Mouse (Mus musculus): Measurements from ENCODE around the gene Slc12a6. TPM values are rescaled to one million over a fixed set of nuclear protein-coding genes. Genes with fewer than 3 reads are reported as not detected.

Gene Slc12a6
- polyA plus RNA-seq, 1 experiment: 45.4 TPM

DNA sequence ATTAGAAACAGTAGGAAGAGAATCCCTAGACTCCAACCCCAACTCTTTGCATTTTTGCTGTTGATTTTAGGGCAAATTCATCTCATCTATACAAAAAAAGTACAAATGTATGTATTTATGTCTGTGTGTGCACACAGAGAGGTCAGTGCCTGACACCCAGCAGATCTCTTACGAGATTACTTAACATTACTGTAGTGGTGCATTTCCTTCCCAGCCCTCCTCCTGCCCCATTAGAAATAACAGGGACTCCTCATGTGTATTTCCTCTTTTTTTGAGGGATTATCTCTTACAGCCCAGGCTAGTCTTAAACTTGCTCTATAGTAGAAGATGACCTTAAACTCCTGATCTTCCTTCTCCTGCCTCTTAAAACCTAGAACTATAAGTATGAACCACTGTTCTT, 127.1 kb downstream of the Slc12a6 start:
- H3K27ac ChIP-seq (ENCODE audit: control insufficient read depth, insufficient read depth, low read depth, low read length, poor library complexity): no peak overlapping the region
- 22% methylated on average over 1 of the region's 1 CpGs for WGBS
- no peak overlapping the region for H3K4me3 ChIP-seq (replicated peaks; ENCODE audit: control insufficient read depth, low read depth, low read length)
- no peak for TF ChIP-seq CTCF (IDR thresholded peaks at IDR 0.05; ENCODE audit: control insufficient read depth, insufficient read depth, low read length)
- TF ChIP-seq POLR2A (IDR thresholded peaks at IDR 0.05; ENCODE audit: borderline replicate concordance, control insufficient read depth, low read depth, low read length): no peak
- H3K4me1 ChIP-seq (ENCODE audit: control insufficient read depth, insufficient read depth, low read length): peaks cover 2% of the 10 kb centered on the region

DNA sequence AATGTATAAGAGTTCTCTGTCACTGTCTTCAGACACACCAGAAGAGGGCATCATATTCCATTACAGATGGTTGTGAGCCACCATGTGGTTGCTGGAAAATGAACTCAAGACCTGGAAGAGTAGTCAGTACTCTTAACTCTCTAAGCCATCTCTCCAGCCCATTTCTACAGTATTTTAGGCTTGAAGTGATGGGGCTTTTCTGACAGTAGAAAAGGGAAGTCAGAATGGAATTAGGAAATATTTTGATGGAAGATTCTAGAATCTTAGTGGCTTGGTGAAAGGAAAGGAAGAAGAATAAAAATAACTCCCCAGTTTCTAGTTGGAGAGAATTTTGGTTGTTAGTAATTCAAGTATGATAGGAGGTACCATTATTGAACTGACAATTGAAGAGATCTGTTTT, 128.3 kb downstream of the Slc12a6 start:
- H3K4me1 ChIP-seq (ENCODE audit: control insufficient read depth, insufficient read depth, low read length): peaks cover 2% of the 10 kb centered on the region
- no peak for TF ChIP-seq POLR2A (IDR thresholded peaks at IDR 0.05; ENCODE audit: borderline replicate concordance, control insufficient read depth, low read depth, low read length)
- no peak for TF ChIP-seq CTCF (IDR thresholded peaks at IDR 0.05; ENCODE audit: control insufficient read depth, insufficient read depth, low read length)
- no peak overlapping the region for H3K27ac ChIP-seq (ENCODE audit: control insufficient read depth, insufficient read depth, low read depth, low read length, poor library complexity)
- H3K4me3 ChIP-seq (replicated peaks; ENCODE audit: control insufficient read depth, low read depth, low read length): no peak overlapping the region

DNA sequence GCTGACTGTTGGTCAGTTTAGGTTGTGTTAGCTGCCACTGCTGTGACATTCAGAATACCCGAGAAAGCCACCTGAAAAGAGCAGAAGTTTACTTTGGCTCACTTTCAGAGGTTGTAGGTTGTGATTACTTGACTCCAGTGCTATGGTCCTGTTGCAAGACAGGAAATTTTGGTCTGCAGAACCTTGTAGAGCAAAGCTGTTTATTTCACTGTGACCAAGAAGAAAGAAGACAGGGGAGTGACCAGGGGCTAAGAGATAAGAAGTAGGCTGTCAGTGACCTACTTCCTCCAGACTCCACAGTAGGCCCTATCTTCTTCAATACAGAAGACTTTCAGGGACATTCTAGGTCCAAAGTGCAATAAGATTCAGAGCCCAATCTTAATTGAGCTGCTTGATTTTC, 131.0 kb downstream of the Slc12a6 start:
- no peaks in the 10 kb centered on the region; the same call in none of the 2 replicates for H3K4me1 ChIP-seq (ENCODE audit: control insufficient read depth, insufficient read depth, low read length)
- H3K27ac ChIP-seq (ENCODE audit: control insufficient read depth, insufficient read depth, low read depth, low read length, poor library complexity): no peak overlapping the region
- TF ChIP-seq POLR2A (IDR thresholded peaks at IDR 0.05; ENCODE audit: borderline replicate concordance, control insufficient read depth, low read depth, low read length): no peak
- TF ChIP-seq CTCF (IDR thresholded peaks at IDR 0.05; ENCODE audit: control insufficient read depth, insufficient read depth, low read length): no peak
- 16% methylated on average over 1 of the region's 1 CpGs for WGBS
- H3K4me3 ChIP-seq (replicated peaks; ENCODE audit: control insufficient read depth, low read depth, low read length): no peak overlapping the region

- no peak for TF ChIP-seq POLR2A (IDR thresholded peaks at IDR 0.05; ENCODE audit: borderline replicate concordance, control insufficient read depth, low read depth, low read length)
- no peak for TF ChIP-seq CTCF (IDR thresholded peaks at IDR 0.05; ENCODE audit: control insufficient read depth, insufficient read depth, low read length)
- WGBS: 87% methylated on average over 3 of the region's 3 CpGs
Observed at GRCm38 (mm10) chr2:112407030-112407429, 141.4 kb downstream of the Slc12a6 start.

More at GRCm38 (mm10) chr2:112407030-112407429, 141.4 kb downstream of the Slc12a6 start:
- Histone ChIP-seq H3K27ac (ENCODE audit: control insufficient read depth, insufficient read depth, low read depth, low read length, poor library complexity) (no peak overlapping the region), H3K4me1 (ENCODE audit: control insufficient read depth, insufficient read depth, low read length) (no peaks in the 10 kb centered on the region), H3K4me3 (replicated peaks; ENCODE audit: control insufficient read depth, low read depth, low read length) (no peak overlapping the region)

Other genes starting within 250 kb of the Slc12a6 start
- gene Olfr1311, start 241.4 kb upstream of the Slc12a6 start, polyA plus RNA-seq (2011; ENCODE audit: insufficient read depth, insufficient read length, low replicate concordance, missing spikeins): not detected in 2 replicates
- gene Olfr1312, start 215.6 kb upstream of the Slc12a6 start, polyA plus RNA-seq (2011; ENCODE audit: insufficient read depth, insufficient read length, low replicate concordance, missing spikeins): 0.75 TPM in 1 of 2 replicates, not detected in the other
- 0.57 TPM in 1 of 2 replicates, not detected in the other for gene Olfr1313, start 188.0 kb upstream of the Slc12a6 start, polyA plus RNA-seq (2011; ENCODE audit: insufficient read depth, insufficient read length, low replicate concordance, missing spikeins)
- not detected in 2 replicates for gene Olfr1314, start 169.0 kb upstream of the Slc12a6 start, polyA plus RNA-seq (2011; ENCODE audit: insufficient read depth, insufficient read length, low replicate concordance, missing spikeins)
- gene Olfr1315-ps1, start 150.4 kb upstream of the Slc12a6 start, polyA plus RNA-seq (2011; ENCODE audit: insufficient read depth, insufficient read length, low replicate concordance, missing spikeins): not detected in 2 replicates
- gene Olfr1316, start 130.8 kb upstream of the Slc12a6 start, polyA plus RNA-seq (2011; ENCODE audit: insufficient read depth, insufficient read length, low replicate concordance, missing spikeins): not detected in 2 replicates
- not detected in 2 replicates for gene Olfr1317, start 125.5 kb upstream of the Slc12a6 start, polyA plus RNA-seq (2011; ENCODE audit: insufficient read depth, insufficient read length, low replicate concordance, missing spikeins)
- not detected in 2 replicates for gene Olfr1318, start 111.6 kb upstream of the Slc12a6 start, polyA plus RNA-seq (2011; ENCODE audit: insufficient read depth, insufficient read length, low replicate concordance, missing spikeins)
- gene Lpcat4, start 26.4 kb upstream of the Slc12a6 start, polyA plus RNA-seq (2011; ENCODE audit: insufficient read depth, insufficient read length, low replicate concordance, missing spikeins): 26.1 and 28.3 TPM in 2 replicates
- gene Nutm1, start 6.5 kb upstream of the Slc12a6 start, polyA plus RNA-seq (2011; ENCODE audit: insufficient read depth, insufficient read length, low replicate concordance, missing spikeins): not detected in 2 replicates
- gene Nop10, start 3.9 kb upstream of the Slc12a6 start, polyA plus RNA-seq (2011; ENCODE audit: insufficient read depth, insufficient read length, low replicate concordance, missing spikeins): 34.5 and 79.9 TPM in 2 replicates
- 0.85 TPM in 1 of 2 replicates, not detected in the other for gene Gm21985, start 489 bp downstream of the Slc12a6 start, polyA plus RNA-seq (2011; ENCODE audit: insufficient read depth, insufficient read length, low replicate concordance, missing spikeins)
- gene Emc4, start 102.2 kb downstream of the Slc12a6 start, polyA plus RNA-seq (2011; ENCODE audit: insufficient read depth, insufficient read length, low replicate concordance, missing spikeins): 9.7 and 14.6 TPM in 2 replicates
- gene Katnbl1, start 113.4 kb downstream of the Slc12a6 start, polyA plus RNA-seq (2011; ENCODE audit: insufficient read depth, insufficient read length, low replicate concordance, missing spikeins): 5.9 and 10.2 TPM in 2 replicates
- gene Emc7, start 189.2 kb downstream of the Slc12a6 start, polyA plus RNA-seq (2011; ENCODE audit: insufficient read depth, insufficient read length, low replicate concordance, missing spikeins): 2.9 and 4.7 TPM in 2 replicates
- not detected in 2 replicates for gene Chrm5, start 214.9 kb downstream of the Slc12a6 start, polyA plus RNA-seq (2011; ENCODE audit: insufficient read depth, insufficient read length, low replicate concordance, missing spikeins)
- gene Aven, start 227.1 kb downstream of the Slc12a6 start, polyA plus RNA-seq (2011; ENCODE audit: insufficient read depth, insufficient read length, low replicate concordance, missing spikeins): 8.0 and 11.1 TPM in 2 replicates

Measured in bone marrow, adult 2 months (tissue).